Comparison of ENCODE assay signal across 21 mouse cellular contexts in the genomic region with DNA sequence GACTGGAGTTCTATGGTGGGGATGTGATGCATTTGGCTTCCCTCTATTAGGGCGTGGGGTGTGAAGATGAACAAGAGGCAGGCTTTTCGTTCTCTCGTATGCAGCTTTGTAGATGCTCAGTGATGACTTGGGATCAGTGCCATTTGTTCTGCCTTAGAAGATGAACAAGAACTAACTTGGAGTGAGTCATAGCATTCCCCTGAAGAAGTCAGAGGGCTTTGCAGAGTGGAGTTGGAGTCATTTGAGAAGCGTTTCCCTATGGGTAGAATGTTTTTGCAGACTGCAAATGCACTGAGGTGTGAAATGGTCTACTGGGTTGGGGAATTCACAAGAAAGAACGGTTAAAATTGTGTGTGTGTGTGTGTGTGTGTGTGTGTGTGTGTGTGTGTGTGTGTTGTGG.
DNase-seq lines count a peak whose midpoint lies in the region; ATAC-seq and TF ChIP-seq lines count a peak whose summit lies in the region.
"Had no signal": no experiment of that assay in that cellular context is flagged by ENCODE, and none has a peak within 500 bp of the region (broad histone marks: within the 10 kb centered on the region; RNA-seq: fewer than 3 reads in every experiment).

No protein-coding gene starts in this region.

- H3K36me3 ChIP-seq in forebrain, postnatal 0 days (ENCODE audit: insufficient read depth) = no peaks in the 10 kb centered on the region
- H3K36me3 ChIP-seq in forebrain, embryonic 12.5 days (replicated peaks) = no peaks in the 10 kb centered on the region
- no peaks in the 10 kb centered on the region for H3K36me3 ChIP-seq in kidney, postnatal 0 days (ENCODE audit: insufficient read depth, low read length)
- no peaks in the 10 kb centered on the region for H3K36me3 ChIP-seq in limb, embryonic 10.5 days
- no peaks in the 10 kb centered on the region for H3K36me3 ChIP-seq in heart, embryonic 12.5 days
- H3K36me3 ChIP-seq: limb, embryonic 13.5 days; liver, embryonic 12.5 days had no signal

- 68% methylated on average over 5 of the region's 5 CpGs for WGBS in forebrain, postnatal 0 days
- 83% methylated on average over 5 of the region's 5 CpGs for WGBS in forebrain, embryonic 12.5 days
- WGBS in kidney, postnatal 0 days = 27% methylated on average over 5 of the region's 5 CpGs
- 69% methylated on average over 5 of the region's 5 CpGs for WGBS in limb, embryonic 10.5 days
- 77% methylated on average over 5 of the region's 5 CpGs for WGBS in heart, embryonic 12.5 days

- ATAC-seq in forebrain, postnatal 0 days = peak; percentile 18; the same call in 1 of the 2 replicates
- no peak for ATAC-seq in forebrain, embryonic 12.5 days (ENCODE audit: low FRiP score)
- no peak; the same call in 1 of the 2 replicates for ATAC-seq in kidney, postnatal 0 days (replicated peaks; ENCODE audit: low FRiP score, low read depth)
- no peak for ATAC-seq in heart, embryonic 12.5 days (ENCODE audit: insufficient number of reproducible peaks, low FRiP score)
- ATAC-seq: forebrain, embryonic 16.5 days; inflammation-experienced regulatory T-cells, adult 6 months; liver, embryonic 12.5 days; midbrain, embryonic 16.5 days had no signal

- TF ChIP-seq CTCF in forebrain, postnatal 0 days (IDR thresholded peaks at IDR 0.05; ENCODE audit: low read depth) = no peak
- no peak for TF ChIP-seq CTCF in kidney, postnatal 0 days (IDR thresholded peaks at IDR 0.05; ENCODE audit: low read depth)

- no peak overlapping the region for H3K27ac ChIP-seq in forebrain, postnatal 0 days (ENCODE audit: low read depth, low read length)
- H3K27ac ChIP-seq in forebrain, embryonic 12.5 days = no peak overlapping the region
- H3K27ac ChIP-seq in kidney, postnatal 0 days = peak overlapping the region; percentile 31
- H3K27ac ChIP-seq in limb, embryonic 10.5 days = no peak overlapping the region
- H3K27ac ChIP-seq in heart, embryonic 12.5 days (ENCODE audit: poor library complexity, severe bottlenecking) = no peak overlapping the region
- H3K27ac ChIP-seq: hindbrain, embryonic 14.5 days; limb, embryonic 13.5 days; liver, embryonic 12.5 days had no signal

- no peak for DNase-seq in forebrain, postnatal 0 days
- DNase-seq in kidney, postnatal 0 days (ENCODE audit: low spot score) = peak; percentile 75
- DNase-seq in kidney, adult 8-10 months = no peak
- DNase-seq in Muller cell, postnatal 12 days (ENCODE audit: inconsistent ontology term) = peak; percentile 80
- peak; percentile 25 for DNase-seq in limb, embryonic 10.5 days (ENCODE audit: low spot score)
- no peak for DNase-seq in layer of hippocampus, postnatal 36 days
- DNase-seq: adrenal gland, postnatal 25 days; heart, postnatal 4 days; kidney, adult 18-20 months; lung, adult 18-20 months; lung, postnatal 10 days; thymus, postnatal 36 days had no signal

- H3K27me3 ChIP-seq in forebrain, postnatal 0 days (ENCODE audit: insufficient read depth, low read length) = no peaks in the 10 kb centered on the region
- H3K27me3 ChIP-seq in forebrain, embryonic 12.5 days = no peaks in the 10 kb centered on the region
- no peaks in the 10 kb centered on the region for H3K27me3 ChIP-seq in kidney, postnatal 0 days (ENCODE audit: insufficient read depth, low read length)
- no peaks in the 10 kb centered on the region for H3K27me3 ChIP-seq in limb, embryonic 10.5 days (ENCODE audit: low read depth, poor library complexity, severe bottlenecking)
- no peaks in the 10 kb centered on the region for H3K27me3 ChIP-seq in heart, embryonic 12.5 days (replicated peaks)
- H3K27me3 ChIP-seq: limb, embryonic 13.5 days; liver, embryonic 12.5 days had no signal

- no peaks in the 10 kb centered on the region for H3K4me1 ChIP-seq in forebrain, postnatal 0 days (ENCODE audit: insufficient read depth)
- peaks cover 28% of the 10 kb centered on the region for H3K4me1 ChIP-seq in forebrain, embryonic 12.5 days
- H3K4me1 ChIP-seq in kidney, postnatal 0 days (replicated peaks; ENCODE audit: insufficient read depth, low read length) = peaks cover 24% of the 10 kb centered on the region
- peaks cover 63% of the 10 kb centered on the region for H3K4me1 ChIP-seq in limb, embryonic 10.5 days
- H3K4me1 ChIP-seq in heart, embryonic 12.5 days (replicated peaks) = peaks cover 7% of the 10 kb centered on the region; the same call in 1 of the 2 replicates
- H3K4me1 ChIP-seq: liver, embryonic 12.5 days; megakaryocyte, embryonic 14.5 days had no signal

- no peaks in the 10 kb centered on the region for H3K9me3 ChIP-seq in forebrain, postnatal 0 days (ENCODE audit: low read length)
- no peaks in the 10 kb centered on the region for H3K9me3 ChIP-seq in forebrain, embryonic 12.5 days
- no peaks in the 10 kb centered on the region for H3K9me3 ChIP-seq in kidney, postnatal 0 days (replicated peaks; ENCODE audit: low read length)
- no peaks in the 10 kb centered on the region for H3K9me3 ChIP-seq in limb, embryonic 10.5 days (replicated peaks)
- no peaks in the 10 kb centered on the region for H3K9me3 ChIP-seq in heart, embryonic 12.5 days (replicated peaks)
- H3K9me3 ChIP-seq: limb, embryonic 13.5 days; liver, embryonic 12.5 days; megakaryocyte, embryonic 14.5 days had no signal

- no peak overlapping the region for H3K4me2 ChIP-seq in forebrain, postnatal 0 days (ENCODE audit: low read depth)
- H3K4me2 ChIP-seq in forebrain, embryonic 12.5 days = no peak overlapping the region
- no peak overlapping the region for H3K4me2 ChIP-seq in kidney, postnatal 0 days (ENCODE audit: low read length)
- H3K4me2 ChIP-seq in heart, embryonic 12.5 days = no peak overlapping the region
- H3K4me2 ChIP-seq: hindbrain, embryonic 14.5 days; limb, embryonic 13.5 days; liver, embryonic 12.5 days had no signal

- H3K4me3 ChIP-seq in forebrain, postnatal 0 days (ENCODE audit: low read depth, low read length) = no peak overlapping the region
- H3K4me3 ChIP-seq in forebrain, embryonic 12.5 days (replicated peaks) = no peak overlapping the region
- no peak overlapping the region for H3K4me3 ChIP-seq in kidney, postnatal 0 days (replicated peaks; ENCODE audit: low read depth, low read length)
- no peak overlapping the region for H3K4me3 ChIP-seq in limb, embryonic 10.5 days
- no peak overlapping the region for H3K4me3 ChIP-seq in heart, embryonic 12.5 days
- H3K4me3 ChIP-seq: limb, embryonic 13.5 days; liver, embryonic 12.5 days; megakaryocyte, embryonic 14.5 days had no signal

- H3K9ac ChIP-seq in forebrain, postnatal 0 days = no peak overlapping the region
- no peak overlapping the region for H3K9ac ChIP-seq in forebrain, embryonic 12.5 days
- no peak overlapping the region for H3K9ac ChIP-seq in kidney, postnatal 0 days (ENCODE audit: low read depth, low read length)
- no peak overlapping the region for H3K9ac ChIP-seq in heart, embryonic 12.5 days
- H3K9ac ChIP-seq: hindbrain, embryonic 14.5 days; limb, embryonic 13.5 days; liver, embryonic 12.5 days had no signal

Comparison
In these comparisons a context has a peak if more than half of its experiments do, and no peak if none do; other contexts are left out.
1. DNase-seq: peak in kidney, postnatal 0 days (single experiment), Muller cell, postnatal 12 days (single experiment) and limb, embryonic 10.5 days (single experiment); none in forebrain, postnatal 0 days (single experiment), kidney, adult 8-10 months (0 of 2) and layer of hippocampus, postnatal 36 days (0 of 2).